Mouse (Mus musculus) olfactory bulb, adult 2 months (tissue): ENCODE data around the gene Efna5.

Experiments
- CTCF ChIP-seq: fragments of 200-500 bp; IDR thresholded peaks from 2 replicates; pipeline ENCODE4 v1.5.1; 2012; ENCODE audit warnings: low read depth, mild to moderate bottlenecking, low read length, moderate library complexity; ENCODE audit not compliant: insufficient read depth
- POLR2A ChIP-seq: fragments of 200-500 bp; IDR thresholded peaks from 2 replicates; pipeline ENCODE4 v1.6.1; 2012; ENCODE audit warnings: mild to moderate bottlenecking, low read depth, low read length, moderate library complexity; ENCODE audit not compliant: insufficient read depth

GRCm38 (mm10) chr17:62741020-62741419 lies 140.1 kb downstream of the Efna5 start:
- TF ChIP-seq POLR2A (no peak), CTCF (no peak)
